Mouse (Mus musculus): ENCODE data around the gene Pakap.

The Pakap gene

GRCm38 (mm10) chr4:57927464-57928205 is 359.7 kb downstream of the Pakap start:
- DNase-seq, result peak; percentile 41

DNA sequence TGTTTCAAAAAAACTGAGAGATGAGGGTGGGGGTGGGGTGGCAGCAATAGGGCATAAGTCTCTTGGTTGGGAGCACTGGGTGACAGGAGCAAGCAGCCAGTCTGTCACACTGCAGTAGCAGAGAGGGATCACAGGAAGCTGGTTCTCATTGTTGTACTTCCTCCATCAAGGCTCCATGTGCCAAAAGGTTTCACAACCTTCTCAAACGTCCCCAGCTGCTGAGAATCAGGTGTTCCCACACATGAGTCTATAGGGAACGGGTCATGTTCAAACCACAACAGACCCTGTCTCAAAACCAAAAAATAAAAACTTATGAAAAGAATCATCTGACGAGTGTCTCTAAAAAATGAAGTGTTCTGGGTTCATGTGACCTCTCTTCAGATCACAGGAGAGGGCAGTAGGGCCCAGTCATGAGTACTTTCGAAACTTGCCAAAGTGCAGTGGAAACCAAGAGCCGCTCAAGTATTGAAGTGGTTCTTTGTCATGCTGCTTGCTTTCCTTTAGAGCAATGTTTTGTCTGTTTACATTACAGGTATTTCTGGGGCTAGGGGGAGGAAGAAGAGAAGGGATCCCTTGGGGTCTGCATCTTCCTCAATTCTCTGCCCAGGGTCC is 362.7 kb downstream of the Pakap start:
- no peak for DNase-seq

DNA sequence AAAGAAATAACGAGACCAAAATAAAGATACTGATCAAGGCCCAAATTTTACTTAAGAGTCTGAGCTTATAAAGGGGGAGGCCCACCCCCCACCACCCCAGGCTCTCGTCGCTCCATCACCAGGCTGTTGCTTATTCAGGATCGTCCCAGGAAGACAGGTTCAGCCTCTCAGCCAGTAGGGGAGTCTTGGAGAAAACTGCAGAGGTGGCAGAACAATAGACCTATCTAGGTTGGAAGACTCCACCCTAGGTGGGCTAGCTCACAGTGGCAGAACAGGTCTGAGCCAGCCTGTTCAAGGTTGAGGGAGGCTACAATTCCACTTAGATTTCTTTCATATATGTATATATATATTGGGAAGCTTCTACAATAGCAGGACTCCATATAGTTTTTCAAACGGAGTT is 366.2 kb downstream of the Pakap start:
- no peak for DNase-seq

DNA sequence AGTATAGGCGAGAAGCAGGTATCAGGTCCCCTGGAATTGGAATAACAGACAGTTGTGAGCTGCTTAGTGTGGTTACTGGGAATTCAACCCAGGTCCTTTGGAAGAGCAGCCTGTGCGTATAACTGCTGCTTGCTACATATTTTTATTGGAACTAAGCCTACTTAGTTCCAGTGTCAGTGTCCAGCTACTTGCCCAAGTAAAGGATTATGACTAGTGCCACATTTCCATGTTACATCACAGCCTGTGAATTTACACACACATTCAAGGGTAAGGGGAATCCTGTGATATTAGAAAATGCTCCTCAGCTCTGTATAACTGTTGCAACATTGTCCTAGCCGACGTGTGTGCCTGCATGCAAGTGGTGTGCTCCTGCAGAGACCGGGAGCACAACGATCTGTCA is 369.3 kb downstream of the Pakap start:
- no peak for DNase-seq

DNA sequence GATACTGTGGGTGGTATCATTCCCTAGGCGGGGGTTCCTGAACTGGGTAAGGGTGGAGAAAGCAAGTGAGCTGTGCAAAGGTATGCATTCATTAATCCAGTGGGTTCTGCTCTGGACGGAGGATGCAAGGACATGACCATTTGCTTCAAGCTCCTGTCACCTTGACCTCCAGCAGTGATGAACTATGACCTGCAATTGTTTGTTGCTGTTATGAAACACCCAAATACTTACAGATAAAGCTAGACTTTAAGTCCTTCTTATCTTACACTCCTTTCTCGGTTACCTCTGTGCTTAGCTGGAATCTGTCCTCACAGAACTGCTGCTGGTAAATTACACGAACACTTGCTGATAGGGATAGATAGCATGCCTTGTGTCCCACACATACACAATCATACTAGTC is 372.7 kb downstream of the Pakap start:
- DNase-seq, result no peak

- no peak for DNase-seq
Observed at GRCm38 (mm10) chr4:57942892-57943291, 374.9 kb downstream of the Pakap start.

Measured in kidney, adult 18-20 months (tissue).